Mouse (Mus musculus) midbrain, embryonic 11.5 days (tissue): ENCODE measurements around the gene Palld. TPM values are rescaled to one million over a fixed set of nuclear protein-coding genes. Genes with fewer than 3 reads are reported as not detected.
A peak's percentile ranks its signal among the peaks of the same experiment; 100 is the strongest.

ENCODE experiments used
- ATAC-seq: fragments of 200-750 bp; cut with Nextera tagmentation; 2 replicates; pipeline ENCODE4 v1.8.0; 2017; ENCODE audit warnings: moderate TSS enrichment, moderate library complexity; ENCODE audit not compliant: low FRiP score
- DNase-seq: peaks from one replicate; pipeline ENCODE4 v3.0.0; 2015; ENCODE audit warnings: low spot score; ENCODE audit errors: missing footprints
- H3K27ac ChIP-seq: fragments of 300-500 bp; sonication (generic); 2 replicates; pipeline ENCODE4 v1.5.1; 2014; ENCODE audit warnings: low read depth, low read length
- H3K27me3 ChIP-seq: fragments of 300-500 bp; sonication (generic); 2 replicates; pipeline ENCODE4 v1.6.1; 2014; ENCODE audit warnings: mild to moderate bottlenecking, low read length, moderate library complexity, mixed read lengths; ENCODE audit not compliant: control insufficient read depth, insufficient read depth
- H3K36me3 ChIP-seq: fragments of 300-500 bp; sonication (generic); 2 replicates; pipeline ENCODE4 v1.6.1; 2014; ENCODE audit warnings: mild to moderate bottlenecking, low read length, moderate library complexity, mixed read lengths; ENCODE audit not compliant: control insufficient read depth, insufficient read depth
- H3K4me1 ChIP-seq: fragments of 300-500 bp; sonication (generic); 2 replicates; pipeline ENCODE4 v1.6.1; 2014; ENCODE audit warnings: low read length; ENCODE audit not compliant: control insufficient read depth, insufficient read depth
- H3K4me2 ChIP-seq: fragments of 300-500 bp; sonication (generic); 2 replicates; pipeline ENCODE4 v1.6.1; 2014; ENCODE audit warnings: mild to moderate bottlenecking, moderate library complexity
- H3K4me3 ChIP-seq: fragments of 300-500 bp; sonication (generic); 2 replicates; pipeline ENCODE4 v1.5.1; 2014; ENCODE audit warnings: low read depth, low read length
- H3K9ac ChIP-seq: fragments of 300-500 bp; sonication (generic); 2 replicates; pipeline ENCODE4 v1.6.1; 2014; ENCODE audit warnings: low read length
- H3K9me3 ChIP-seq: fragments of 300-500 bp; sonication (generic); 2 replicates; pipeline ENCODE4 v1.6.1; 2016; ENCODE audit warnings: low read length; ENCODE audit not compliant: control insufficient read depth
- WGBS: fragments of 180-500 bp; shearing (Covaris S2); extraction: QIAGEN DNeasy Blood & Tissue Kit; methylation state at CpG from one replicate; pipeline ENCODE4 v1.1.7; 2014; 5-methylcytosine and 5-hydroxymethylcytosine counted together
- polyA plus RNA-seq: library from polyadenylated mRNA; unstranded; fragments of >200 nt; fragmentation: Nextera tagmentation; extraction: Ambion mirVana; gene quantifications from 2 replicates; pipeline ENCODE4 v1.2.1, GENCODE M21; 2014

Palld gene
- polyA plus RNA-seq, 1 experiment from 2014 or later: 40.4 TPM

DNA sequence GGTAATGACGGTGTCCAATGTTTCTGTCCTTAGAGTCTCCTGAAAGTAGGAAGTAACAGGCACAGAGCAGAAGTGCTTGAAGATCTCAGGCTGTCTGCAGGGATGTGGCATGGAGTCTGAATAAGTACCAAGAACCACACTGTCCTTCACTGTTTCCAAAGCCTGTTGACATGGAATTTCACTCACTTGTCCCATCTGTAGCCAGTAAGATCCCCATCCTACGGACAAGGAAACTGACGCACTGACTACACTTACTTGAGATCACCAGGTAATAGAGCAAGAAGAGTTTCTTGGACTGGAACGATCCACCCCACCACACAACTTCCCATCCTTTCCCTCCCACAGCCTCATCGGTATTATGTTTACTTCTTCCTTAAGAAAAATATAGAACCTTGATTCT is 128.3 kb downstream of the Palld start:
- Histone ChIP-seq H3K27me3 (no peaks in the 10 kb centered on the region), H3K9ac (no peak overlapping the region), H3K9me3 (no peaks in the 10 kb centered on the region), H3K4me2 (no peak overlapping the region), H3K36me3 (no peaks in the 10 kb centered on the region), H3K4me1 (no peaks in the 10 kb centered on the region), H3K4me3 (no peak overlapping the region), H3K27ac (no peak overlapping the region)
- no peak for DNase-seq
- ATAC-seq: no peak
- 88% methylated on average over 5 of the region's 5 CpGs for WGBS

GRCm38 (mm10) chr8:61773595-61774088 is 128.8 kb downstream of the Palld start:
- Histone ChIP-seq H3K36me3 (no peaks in the 10 kb centered on the region), H3K27ac (no peak overlapping the region), H3K4me3 (no peak overlapping the region), H3K4me2 (no peak overlapping the region), H3K4me1 (no peaks in the 10 kb centered on the region), H3K27me3 (no peaks in the 10 kb centered on the region), H3K9ac (no peak overlapping the region), H3K9me3 (no peaks in the 10 kb centered on the region)
- WGBS: 77% methylated on average over 4 of the region's 4 CpGs
- ATAC-seq (no peak), DNase-seq (no peak)

DNA sequence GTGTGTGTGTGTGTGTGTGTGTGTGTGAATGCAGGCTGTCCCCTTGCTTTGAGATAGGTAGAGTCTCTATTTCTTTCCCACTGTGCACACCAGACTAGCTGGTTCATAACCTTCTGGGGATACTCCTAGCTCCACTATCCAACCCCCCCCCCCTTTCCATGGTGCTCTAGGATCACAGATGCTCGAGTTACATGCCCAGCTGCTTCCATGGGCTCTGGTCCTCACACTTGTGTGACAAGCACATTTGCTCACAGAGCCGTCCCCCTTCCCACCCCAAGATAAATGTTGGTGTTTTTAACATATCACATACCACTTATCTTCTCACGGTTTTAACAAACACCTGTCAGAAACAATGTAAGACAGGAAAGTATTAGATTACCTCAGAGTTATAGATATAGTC is 131.2 kb downstream of the Palld start:
- WGBS: 73% methylated on average over 3 of the region's 3 CpGs
- no peak for ATAC-seq

DNA sequence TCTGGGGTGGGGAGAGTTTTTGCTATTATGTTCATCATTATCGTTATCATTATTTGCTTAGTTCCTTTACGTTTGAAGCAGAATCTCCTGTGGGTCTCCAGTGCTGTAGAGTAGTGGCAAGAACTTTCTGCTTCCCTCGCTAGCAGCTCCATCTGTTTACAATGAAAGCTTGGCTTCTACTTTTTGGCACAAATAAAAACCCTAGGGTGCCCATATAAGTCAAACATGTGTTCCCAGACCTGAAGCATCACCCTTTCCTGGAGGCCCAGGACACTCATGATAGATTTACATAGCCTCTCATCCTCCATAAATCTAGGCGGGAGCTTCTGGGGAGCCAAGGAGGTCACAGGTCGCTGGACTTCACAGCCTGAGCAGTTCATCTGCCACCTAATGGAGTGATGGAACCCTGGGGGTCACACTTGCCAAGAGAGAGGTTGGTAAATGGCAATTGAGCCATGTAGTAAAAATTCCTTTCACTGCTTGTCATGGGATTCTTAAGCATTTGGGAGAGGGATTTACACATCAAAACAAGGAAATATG is 133.1 kb downstream of the Palld start:
- Histone ChIP-seq H3K36me3 (no peaks in the 10 kb centered on the region), H3K4me3 (no peak overlapping the region), H3K9me3 (no peaks in the 10 kb centered on the region), H3K9ac (no peak overlapping the region), H3K4me2 (no peak overlapping the region), H3K27ac (no peak overlapping the region), H3K27me3 (no peaks in the 10 kb centered on the region), H3K4me1 (no peaks in the 10 kb centered on the region)
- DNase-seq: no peak
- WGBS: 78% methylated on average over 5 of the region's 5 CpGs
- no peak for ATAC-seq

More for the DNA sequence above, 131.2 kb downstream of the Palld start:
- Histone ChIP-seq H3K27ac (no peak overlapping the region), H3K4me2 (no peak overlapping the region), H3K9ac (no peak overlapping the region), H3K27me3 (no peaks in the 10 kb centered on the region), H3K36me3 (no peaks in the 10 kb centered on the region), H3K4me1 (no peaks in the 10 kb centered on the region), H3K9me3 (no peaks in the 10 kb centered on the region), H3K4me3 (no peak overlapping the region)
- no peak for DNase-seq

- Histone ChIP-seq H3K27ac (no peak overlapping the region), H3K9ac (peak overlapping the region; percentile 85), H3K4me1 (peaks cover 12% of the 10 kb centered on the region; the same call in 1 of the 2 replicates), H3K36me3 (no peaks in the 10 kb centered on the region; the same call in 1 of the 2 replicates), H3K4me3 (peak overlapping the region; percentile 64), H3K4me2 (peak overlapping the region; percentile 65), H3K9me3 (no peaks in the 10 kb centered on the region), H3K27me3 (no peaks in the 10 kb centered on the region)
- DNase-seq: no peak
- whole genome bisulfite sequencing: 11% methylated on average over 8 of the region's 8 CpGs
- ATAC-seq: no peak
These were observed 142.3 kb downstream of the Palld start for GRCm38 (mm10) chr8:61760190-61760578.

- DNase-seq: peak; percentile 97
- Histone ChIP-seq H3K27me3 (no peaks in the 10 kb centered on the region), H3K36me3 (no peaks in the 10 kb centered on the region; the same call in 1 of the 2 replicates), H3K4me2 (peak overlapping the region; percentile 65), H3K4me3 (peak overlapping the region; percentile 64), H3K4me1 (peaks cover 12% of the 10 kb centered on the region; the same call in 1 of the 2 replicates), H3K9me3 (no peaks in the 10 kb centered on the region), H3K27ac (peak overlapping the region; percentile 76; the same call in 1 of the 2 replicates), H3K9ac (peak overlapping the region; percentile 85)
- peak; percentile 91 for ATAC-seq
- under 1% methylated on average over 43 of the region's 44 CpGs for WGBS
These were observed 142.9 kb downstream of the Palld start for GRCm38 (mm10) chr8:61759327-61760189.

DNA sequence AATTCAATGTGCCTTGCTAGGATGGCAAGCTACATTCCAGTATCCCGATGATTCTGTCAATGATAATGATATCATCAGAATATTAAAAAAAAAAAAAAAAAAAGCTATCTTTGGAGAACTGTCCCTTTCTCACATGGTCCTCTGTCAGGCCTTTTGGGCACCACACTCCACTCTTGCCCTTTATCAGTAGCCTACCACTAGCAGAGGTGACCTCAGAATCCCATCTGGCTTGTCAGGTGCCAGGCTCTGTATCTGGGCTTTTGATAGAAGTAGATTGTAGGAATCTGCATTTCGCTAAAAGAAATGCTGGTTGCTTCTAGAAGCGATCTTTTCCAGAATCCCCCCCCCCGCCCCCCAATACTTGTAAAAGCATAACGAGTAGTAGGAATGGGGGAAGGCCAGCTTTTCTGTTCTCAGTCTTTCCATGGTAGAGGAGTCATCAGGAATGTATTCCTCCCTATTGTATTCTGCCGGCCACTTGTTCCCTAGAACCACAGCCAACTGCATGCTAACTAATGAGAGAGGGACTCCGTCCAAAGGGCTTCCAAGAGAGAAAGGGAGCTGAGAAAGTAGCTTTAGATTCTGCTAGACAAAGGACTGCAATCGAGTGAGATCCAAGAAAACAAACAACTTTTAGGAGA is 143.7 kb downstream of the Palld start:
- peak overlapping the region; percentile 76; the same call in 1 of the 2 replicates for H3K27ac ChIP-seq
- H3K9me3 ChIP-seq: no peaks in the 10 kb centered on the region
- peak overlapping the region; percentile 65 for H3K4me2 ChIP-seq
- ATAC-seq (peak; percentile 62), DNase-seq (peak; percentile 91)
- WGBS: 11% methylated on average over 8 of the region's 8 CpGs
- no peaks in the 10 kb centered on the region; the same call in 1 of the 2 replicates for H3K36me3 ChIP-seq
- H3K4me1 ChIP-seq: peaks cover 12% of the 10 kb centered on the region; the same call in 1 of the 2 replicates
- H3K27me3 ChIP-seq: no peaks in the 10 kb centered on the region
- H3K9ac ChIP-seq: peak overlapping the region; percentile 85
- H3K4me3 ChIP-seq: peak overlapping the region; percentile 64

DNA sequence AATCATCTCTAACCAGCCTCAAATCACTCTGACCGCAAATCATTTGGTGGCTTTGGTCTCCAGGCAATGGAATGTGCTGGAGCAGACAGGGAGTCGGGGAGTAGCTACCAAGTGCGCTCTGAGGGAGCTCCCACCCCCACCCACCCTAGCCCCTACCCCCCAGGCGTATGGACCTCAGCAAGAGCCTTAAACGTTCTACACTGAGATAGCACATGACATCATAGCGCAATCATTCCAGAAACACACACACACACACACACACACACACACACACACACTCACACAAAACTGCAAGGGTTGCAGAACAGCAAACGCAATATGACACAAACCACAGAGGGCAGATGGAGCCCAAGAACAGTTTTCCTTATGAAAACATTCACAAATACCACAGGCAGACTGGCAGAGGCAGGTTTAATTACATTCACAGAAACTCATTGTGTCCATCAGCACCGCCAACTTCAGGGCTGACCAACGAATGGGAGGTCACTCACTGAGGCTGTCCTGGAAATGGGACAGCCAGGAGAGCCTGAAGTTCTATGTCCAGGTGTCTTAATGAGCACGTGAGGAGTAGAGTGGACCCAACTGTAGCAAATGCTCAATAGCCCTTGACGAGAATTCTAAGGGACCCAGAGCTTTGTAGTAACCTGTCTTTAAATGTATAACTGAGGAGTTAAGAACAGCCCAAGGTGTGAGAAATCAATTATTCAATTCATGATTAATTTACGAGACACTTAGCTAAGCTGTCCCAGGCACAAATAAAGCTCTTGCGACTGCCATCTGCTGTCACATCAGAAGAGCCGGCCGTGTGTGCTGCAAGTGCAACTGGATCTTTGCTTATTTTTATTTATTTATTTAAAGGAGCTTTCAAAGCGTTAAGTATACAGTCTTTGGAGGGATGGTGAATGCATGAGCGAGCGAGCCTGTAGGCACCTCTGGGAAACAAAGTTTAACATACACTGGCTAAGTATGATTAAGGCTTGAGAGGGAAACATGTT is 145.2 kb downstream of the Palld start:
- no peaks in the 10 kb centered on the region for H3K9me3 ChIP-seq
- no peaks in the 10 kb centered on the region for H3K27me3 ChIP-seq
- no peak overlapping the region for H3K9ac ChIP-seq
- DNase-seq: peak; percentile 91
- ATAC-seq: no peak
- no peaks in the 10 kb centered on the region; the same call in 1 of the 2 replicates for H3K36me3 ChIP-seq
- peaks cover 12% of the 10 kb centered on the region; the same call in 1 of the 2 replicates for H3K4me1 ChIP-seq
- no peak overlapping the region for H3K4me3 ChIP-seq
- 51% methylated on average over 18 of the region's 18 CpGs for WGBS
- H3K4me2 ChIP-seq: peak overlapping the region; percentile 65; the same call in 1 of the 2 replicates
- no peak overlapping the region for H3K27ac ChIP-seq
